Mouse (Mus musculus) midbrain, embryonic 14.5 days (tissue): Measurements from ENCODE around the gene Tnfsf14. TPM values are rescaled to one million over a fixed set of nuclear protein-coding genes. Genes with fewer than 3 reads are reported as not detected.

Experiments used
- microRNA-seq: library from miRNA; unstranded; fragments of <30 nt; microRNA quantifications from one replicate; pipeline ENCODE4, GENCODE M21; 2016
- polyA plus RNA-seq: library from polyadenylated mRNA; unstranded; fragments of >200 nt; fragmentation: Nextera tagmentation; extraction: Ambion mirVana; gene quantifications from 2 replicates; pipeline ENCODE4 v1.2.1, GENCODE M21; 2014

The Tnfsf14 gene
- polyA plus RNA-seq, 1 experiment from 2014 or later, result not detected

Small RNA genes within 50 kb of the gene (microRNA-seq; reads per million reads assigned to microRNA genes)
- not detected for gene Mir6978

Other genes starting within 250 kb of the Tnfsf14 start
- gene Acer1, start 212.1 kb downstream of the Tnfsf14 start, polyA plus RNA-seq, result not detected in 2 replicates
- 172 and 201 TPM in 2 replicates for gene Clpp, start 203.9 kb downstream of the Tnfsf14 start, polyA plus RNA-seq
- gene Alkbh7, start 196.8 kb downstream of the Tnfsf14 start, polyA plus RNA-seq, result 45.7 and 55.8 TPM in 2 replicates
- not detected in 2 replicates for gene Pspn, start 194.2 kb downstream of the Tnfsf14 start, polyA plus RNA-seq
- gene Gtf2f1, start 182.9 kb downstream of the Tnfsf14 start, polyA plus RNA-seq, result 61.3 and 63.7 TPM in 2 replicates
- 0.24 and 0.42 TPM in 2 replicates for gene Gm17949, start 182.7 kb downstream of the Tnfsf14 start, polyA plus RNA-seq
- 37.5 and 41.7 TPM in 2 replicates for gene Khsrp, start 162.7 kb downstream of the Tnfsf14 start, polyA plus RNA-seq
- not detected in 2 replicates for gene Slc25a41, start 152.5 kb downstream of the Tnfsf14 start, polyA plus RNA-seq
- 1.2 and 1.7 TPM in 2 replicates for gene Crb3, start 135.1 kb downstream of the Tnfsf14 start, polyA plus RNA-seq
- gene Slc25a23, start 134.3 kb downstream of the Tnfsf14 start, polyA plus RNA-seq, result 31.6 and 32.9 TPM in 2 replicates
- gene Dennd1c, start 115.7 kb downstream of the Tnfsf14 start, polyA plus RNA-seq, result 3.3 and 3.4 TPM in 2 replicates
- gene Tubb4a, start 106.4 kb downstream of the Tnfsf14 start, polyA plus RNA-seq, result 324 and 344 TPM in 2 replicates
- gene Tnfsf9, start 88.9 kb downstream of the Tnfsf14 start, polyA plus RNA-seq, result 5.2 and 6.7 TPM in 2 replicates
- gene Cd70, start 44.4 kb downstream of the Tnfsf14 start, polyA plus RNA-seq, result 1.1 and 1.4 TPM in 2 replicates
- gene C3, start 34.0 kb upstream of the Tnfsf14 start, polyA plus RNA-seq, result 2.0 and 2.6 TPM in 2 replicates
- gene Gpr108, start 54.3 kb upstream of the Tnfsf14 start, polyA plus RNA-seq, result 19.6 and 20.9 TPM in 2 replicates
- 5.7 and 7.2 TPM in 2 replicates for gene Trip10, start 55.3 kb upstream of the Tnfsf14 start, polyA plus RNA-seq
- 0.51 and 1.6 TPM in 2 replicates for gene Vav1, start 84.9 kb upstream of the Tnfsf14 start, polyA plus RNA-seq
- 1.1 and 4.7 TPM in 2 replicates for gene Adgre1, start 164.5 kb upstream of the Tnfsf14 start, polyA plus RNA-seq